Mouse (Mus musculus): ENCODE results near the gene R3hcc1l.
A peak's percentile ranks its signal among the peaks of the same experiment; 100 is the strongest.

R3hcc1l gene

DNA sequence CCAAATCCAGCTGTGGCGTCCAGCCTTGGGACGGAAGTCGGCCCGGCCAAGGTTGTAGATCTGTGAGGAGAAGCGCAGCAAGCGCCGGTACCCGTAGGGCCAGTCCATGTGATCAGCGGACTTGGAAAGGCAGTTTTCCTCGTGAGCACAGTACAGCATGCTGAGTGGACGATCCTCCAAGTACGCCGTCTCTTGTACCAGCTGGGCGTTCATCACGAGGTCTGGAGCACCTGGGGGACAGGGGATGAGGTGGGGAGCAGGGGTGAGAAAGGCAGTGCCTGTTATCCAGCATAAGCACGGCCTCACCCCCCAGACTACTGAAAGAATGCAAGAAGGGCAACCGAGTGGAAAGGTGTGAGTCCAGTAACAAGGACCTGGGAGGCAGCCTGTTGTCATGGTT is 81.3 kb downstream of the R3hcc1l start:
- no peak for DNase-seq (ENCODE audit: low read depth, low spot score)

DNA sequence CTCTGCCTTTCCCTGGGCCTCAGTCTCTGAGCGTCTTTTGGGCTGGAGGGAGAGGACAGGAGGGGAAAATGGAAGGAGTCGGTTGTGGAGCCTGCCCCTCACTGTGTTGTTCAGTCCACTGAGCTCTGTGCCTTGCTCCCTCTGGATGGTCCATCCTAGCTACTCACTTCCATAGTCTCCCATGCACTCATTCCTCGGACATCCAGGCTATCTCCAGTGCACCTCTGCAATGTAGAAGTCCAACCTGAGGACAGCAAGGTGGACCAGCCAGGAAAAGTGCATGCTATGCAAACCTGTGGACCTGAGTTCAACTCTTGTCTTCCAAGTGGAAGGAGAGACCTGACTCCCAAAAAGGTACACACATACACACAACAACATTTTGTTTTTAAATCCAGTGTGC is 82.0 kb downstream of the R3hcc1l start:
- DNase-seq (ENCODE audit: low read depth, low spot score): no peak

DNA sequence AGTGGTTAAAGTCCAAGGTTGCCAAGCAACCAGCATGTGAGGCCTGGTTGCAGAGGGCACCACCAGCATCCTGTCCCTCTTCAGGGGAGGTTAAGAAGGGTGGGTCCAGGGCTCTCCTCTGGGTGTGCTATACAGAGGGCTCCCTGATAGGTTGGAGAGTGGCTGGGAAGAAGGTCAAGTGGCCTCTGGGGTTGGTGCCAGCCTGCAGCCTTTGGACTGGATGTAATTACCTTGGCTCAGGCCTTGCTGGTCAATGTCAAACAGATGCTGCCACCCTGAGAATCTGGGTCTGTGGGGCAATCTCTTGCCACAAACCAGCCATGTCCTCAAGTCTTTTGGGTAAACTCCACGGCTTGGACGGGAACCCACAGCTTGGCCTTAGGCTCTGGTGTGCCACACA is 82.9 kb downstream of the R3hcc1l start:
- no peak for DNase-seq (ENCODE audit: low read depth, low spot score)

DNA sequence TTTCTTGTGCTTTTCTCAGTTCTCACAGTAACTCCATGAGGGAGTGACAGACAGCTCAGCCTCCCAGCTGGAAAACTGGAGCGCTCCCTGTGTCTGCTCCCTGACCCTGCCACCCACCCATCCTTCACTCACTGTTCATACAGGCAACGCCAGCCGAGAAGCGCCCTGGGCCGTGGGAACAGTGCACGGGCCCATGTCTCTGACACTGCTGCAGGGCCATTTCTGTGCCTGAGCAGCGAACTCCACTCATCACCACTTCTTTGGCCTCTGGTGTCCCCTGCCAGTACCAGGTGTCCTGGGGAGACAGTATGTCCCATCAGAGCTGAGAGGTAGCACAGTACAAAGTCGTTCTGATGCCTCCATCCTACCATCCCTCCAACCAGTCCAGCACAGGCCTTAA is 83.5 kb downstream of the R3hcc1l start:
- no peak for DNase-seq (ENCODE audit: low read depth, low spot score)

DNA sequence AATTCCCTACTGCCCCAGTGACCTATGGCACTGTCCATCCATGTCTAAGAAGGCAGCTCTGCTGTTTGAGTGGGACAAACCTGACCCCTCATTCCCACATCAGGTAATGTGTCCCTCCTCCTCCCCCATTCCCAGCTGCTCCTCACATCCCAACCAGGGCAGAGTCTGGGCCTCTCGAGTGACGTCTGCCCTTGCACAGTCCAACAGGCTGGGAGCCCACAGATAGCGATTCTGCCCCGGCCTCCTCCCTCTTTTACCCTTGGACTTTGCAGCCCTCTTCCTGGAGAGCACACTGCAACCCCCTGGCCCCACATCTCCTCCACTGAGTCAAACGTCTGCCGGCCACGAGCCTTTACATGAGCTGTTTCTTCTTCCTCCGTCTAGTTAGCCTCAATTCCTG is 84.0 kb downstream of the R3hcc1l start:
- DNase-seq (ENCODE audit: low read depth, low spot score): no peak

DNA sequence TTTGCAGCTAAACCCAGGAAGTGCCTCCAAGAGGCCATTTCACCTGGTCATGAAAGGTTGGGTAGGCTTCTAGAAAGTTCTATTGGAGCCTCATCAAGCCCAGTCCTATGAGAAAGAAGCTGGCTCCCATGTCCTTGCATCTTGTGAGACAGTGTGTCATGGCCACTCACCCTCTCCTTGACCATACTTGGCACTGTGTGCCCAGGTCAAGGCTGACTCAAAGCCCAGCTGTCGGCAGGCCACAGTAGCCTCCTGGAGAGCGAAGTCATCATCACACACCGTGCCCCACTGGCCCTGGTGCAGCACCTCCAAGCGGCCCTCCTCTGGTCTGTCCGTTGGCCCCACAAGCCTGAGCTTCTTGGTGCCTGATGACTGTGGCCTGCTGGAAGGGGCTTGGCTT is 89.5 kb downstream of the R3hcc1l start:
- no peak for DNase-seq (ENCODE audit: low read depth, low spot score)

DNA sequence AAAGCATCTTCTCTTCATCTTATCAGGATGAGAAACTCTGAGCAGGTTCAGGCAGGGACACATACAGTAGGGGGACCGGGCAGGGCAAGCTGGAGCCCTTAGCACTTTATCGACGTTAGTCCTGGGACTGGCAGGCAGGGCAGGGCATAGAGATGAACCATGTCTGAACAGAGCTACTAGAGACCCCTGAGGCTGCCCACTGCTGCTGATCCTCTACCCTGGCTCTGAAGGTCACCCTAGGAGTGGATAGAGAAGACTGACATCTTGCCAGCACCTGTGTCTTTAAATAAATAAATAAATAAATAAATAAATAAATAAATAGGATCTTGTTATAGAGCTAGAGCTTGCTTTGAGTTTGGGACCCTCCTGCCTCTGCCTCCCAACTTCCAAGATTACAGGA is 91.2 kb downstream of the R3hcc1l start:
- no peak for DNase-seq (ENCODE audit: low read depth, low spot score)

DNA sequence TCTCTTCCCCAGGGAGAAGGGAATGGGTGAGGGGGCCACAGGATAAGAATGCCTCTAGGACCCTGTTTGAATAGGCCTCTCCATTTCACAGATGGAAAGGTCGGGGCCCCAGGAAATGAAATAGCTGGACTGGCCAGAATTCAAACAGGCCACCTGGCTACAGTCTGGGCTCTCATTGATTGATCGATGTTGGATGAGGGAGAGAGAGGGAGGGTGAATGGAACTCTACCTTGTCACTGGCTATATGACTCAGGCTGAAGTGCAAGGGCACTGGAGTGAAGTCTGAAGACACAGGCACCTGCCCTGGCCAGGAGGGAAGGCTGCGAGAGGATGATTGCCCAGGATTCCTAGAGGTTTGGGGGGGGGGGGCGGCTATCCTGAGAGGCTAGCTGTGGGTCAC is 93.2 kb downstream of the R3hcc1l start:
- peak; percentile 45 for DNase-seq (ENCODE audit: low read depth, low spot score)

DNA sequence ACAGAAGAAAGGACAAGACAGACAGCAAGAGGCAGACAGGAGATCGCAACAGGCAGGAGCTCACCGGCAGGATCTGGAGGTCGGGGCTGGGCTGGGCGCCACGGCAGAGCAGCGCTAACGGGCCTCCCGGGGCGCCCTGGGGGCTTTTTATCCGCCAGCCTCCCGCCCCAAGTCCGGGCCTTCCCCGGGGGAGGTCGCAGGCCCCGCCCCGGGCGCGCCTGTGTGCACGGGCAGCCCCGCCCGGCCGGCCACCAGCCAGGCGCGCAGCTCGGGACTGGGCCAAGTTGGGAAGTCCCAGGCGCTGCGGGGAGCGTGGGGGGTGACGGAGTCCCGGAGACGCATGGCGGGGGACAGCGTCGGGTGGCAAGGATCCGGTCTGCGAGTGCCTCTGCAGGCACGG is 94.1 kb downstream of the R3hcc1l start, which contains the start of gene Loxl4:
Gene Loxl4, minus strand, starts transcription at position 160 of the 400 bp plus-strand sequence.
- peak; percentile 65 for DNase-seq (ENCODE audit: low read depth, low spot score)

DNA sequence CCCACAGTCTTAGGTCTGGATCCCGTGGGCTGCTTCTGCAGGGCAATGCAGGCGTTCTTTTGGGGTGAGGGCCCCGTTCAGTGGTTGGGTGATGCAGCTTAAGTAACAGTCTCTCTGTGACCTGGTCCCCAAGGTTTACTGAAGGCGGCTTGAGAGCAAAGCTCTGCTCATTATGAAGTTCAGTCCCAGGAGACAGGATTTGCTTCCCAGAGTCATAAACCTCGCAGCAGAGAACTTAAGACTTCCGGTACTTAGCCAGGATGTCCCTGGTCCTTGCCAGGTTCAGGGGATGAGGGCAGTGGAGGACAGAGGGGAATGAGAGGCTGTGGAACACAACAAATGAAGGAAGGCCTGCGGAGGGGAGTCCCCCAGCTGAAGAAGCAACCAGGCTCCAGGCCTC is 94.6 kb downstream of the R3hcc1l start:
- peak; percentile 63 for DNase-seq (ENCODE audit: low read depth, low spot score)

DNA sequence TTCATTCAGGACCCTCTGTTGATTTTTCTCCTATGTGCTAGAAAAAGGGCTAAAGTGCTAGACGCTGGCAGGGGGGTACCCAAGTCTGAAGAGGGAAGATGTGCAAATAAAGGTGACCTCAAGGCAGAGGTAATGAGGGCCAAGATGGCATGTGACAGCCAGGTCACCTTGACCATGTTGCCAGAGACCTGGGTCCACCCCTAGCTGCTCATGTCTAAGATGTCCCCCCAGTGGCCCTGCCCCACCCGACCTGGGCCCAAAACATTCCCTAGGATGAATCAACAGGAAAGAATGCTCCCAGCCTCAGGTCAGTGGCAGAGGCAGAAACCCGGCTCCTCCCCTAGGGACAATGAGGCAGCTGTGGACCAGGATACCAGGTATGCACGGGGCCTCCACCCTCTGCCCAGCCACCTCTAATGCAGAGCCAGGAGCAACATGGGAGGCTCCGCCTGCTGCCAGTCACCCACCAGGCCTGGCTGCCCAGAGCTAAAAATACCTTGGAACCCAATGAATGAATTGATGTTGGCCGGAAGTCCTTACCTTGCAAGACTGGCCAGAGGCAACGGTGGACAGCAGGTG is 95.2 kb downstream of the R3hcc1l start:
- peak; percentile 89 for DNase-seq (ENCODE audit: low read depth, low spot score)

DNA sequence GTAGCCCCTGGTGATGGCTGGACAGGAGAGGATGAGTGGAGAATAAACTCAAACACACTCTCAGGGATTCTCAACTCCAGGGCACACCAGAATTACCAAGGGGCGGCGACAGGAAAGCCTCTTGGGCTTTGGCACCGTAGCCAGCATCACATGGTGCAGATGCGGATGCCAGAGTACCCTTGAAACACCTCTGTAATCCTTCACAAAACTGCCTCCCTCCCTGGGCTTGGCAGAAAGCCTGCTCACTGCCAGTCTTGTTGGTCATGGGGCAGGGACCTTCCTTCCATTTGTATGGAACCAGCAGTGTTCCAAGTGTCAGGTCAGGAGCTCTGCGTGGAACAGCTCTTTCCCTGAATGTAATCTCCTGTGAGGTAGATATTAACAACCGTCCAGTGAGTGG is 109.5 kb downstream of the R3hcc1l start:
- peak; percentile 52 for DNase-seq (ENCODE audit: low read depth, low spot score)

DNA sequence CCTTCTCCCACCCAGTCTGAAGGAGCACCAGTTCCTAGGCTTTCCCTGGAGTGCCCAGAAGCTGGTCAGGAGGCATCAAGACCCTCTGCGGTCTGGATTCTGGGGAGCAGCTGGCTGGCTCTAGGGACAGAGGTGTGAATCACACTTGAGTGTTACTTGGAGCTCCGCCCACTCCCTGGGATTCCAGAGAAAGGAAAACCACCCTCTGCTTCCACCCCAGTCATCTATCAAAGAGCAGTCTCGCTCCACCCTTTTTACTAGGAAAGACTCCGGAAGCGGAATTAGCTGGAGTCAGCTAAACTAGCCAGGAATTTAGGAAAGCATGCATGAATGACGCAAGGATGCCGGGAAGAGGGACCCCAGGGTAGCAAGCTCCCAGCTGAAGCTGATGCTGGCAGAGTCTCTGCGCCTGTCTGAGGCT is 113.0 kb downstream of the R3hcc1l start:
- peak; percentile 95 for DNase-seq (ENCODE audit: low read depth, low spot score)

DNA sequence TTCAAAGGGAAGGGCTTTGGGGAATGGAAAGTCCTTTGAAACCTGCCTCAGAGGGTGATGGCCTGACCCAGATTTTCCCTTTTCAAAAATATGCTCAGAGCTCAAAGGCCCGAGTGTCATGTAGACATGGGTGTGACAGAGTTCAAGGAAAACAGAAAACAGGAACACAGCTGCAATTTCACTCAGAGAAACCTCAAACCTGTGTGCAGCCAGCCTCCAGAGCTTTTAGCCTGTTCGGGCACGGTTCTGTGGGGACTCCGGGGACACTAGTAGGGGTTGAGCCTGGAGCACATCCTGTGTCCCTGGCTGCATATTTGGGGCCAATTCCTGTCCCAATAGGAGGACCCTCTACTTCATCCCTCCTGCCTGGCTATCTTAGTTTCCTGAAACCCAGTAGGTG is 113.7 kb downstream of the R3hcc1l start:
- DNase-seq (ENCODE audit: low read depth, low spot score): no peak

DNA sequence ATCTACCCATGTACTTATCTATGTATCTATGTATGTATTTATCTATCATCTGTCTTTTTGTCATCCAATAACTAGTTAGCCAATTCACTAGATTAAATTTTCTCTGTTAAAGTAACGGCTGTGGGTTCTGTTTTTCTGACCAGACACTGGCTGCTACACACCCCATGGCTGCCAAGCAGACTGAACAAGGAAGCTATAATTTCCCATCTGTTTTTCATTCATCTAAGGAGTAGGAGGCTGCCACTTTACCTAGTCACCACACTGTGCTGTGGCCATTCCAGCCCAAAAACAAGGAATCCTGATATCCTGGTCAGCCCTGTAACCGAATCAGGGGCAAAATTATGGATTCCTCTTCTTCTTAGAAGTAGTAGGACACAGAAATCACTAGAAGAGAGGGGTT is 115.1 kb downstream of the R3hcc1l start:
- DNase-seq (ENCODE audit: low read depth, low spot score): peak; percentile 29

DNA sequence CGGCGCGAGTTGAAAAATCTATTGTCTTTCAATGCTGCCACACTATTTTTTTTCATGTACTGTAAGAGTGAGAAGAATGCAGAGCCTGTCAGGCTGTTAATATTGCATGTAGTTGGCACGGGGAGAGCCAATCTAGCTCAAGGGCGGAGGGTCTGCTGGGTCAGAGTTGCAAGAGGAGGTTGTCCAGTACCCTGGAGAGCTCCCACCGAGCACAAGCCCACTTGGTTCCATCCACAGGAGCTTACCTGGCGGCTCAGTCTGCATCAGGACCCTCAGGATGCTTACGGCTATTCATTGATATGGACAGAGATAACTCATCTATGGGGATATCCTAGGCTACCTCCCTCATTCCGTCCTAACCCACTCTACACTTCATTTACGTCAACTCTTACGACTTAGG is 118.1 kb downstream of the R3hcc1l start:
- DNase-seq (ENCODE audit: low read depth, low spot score): no peak

DNA sequence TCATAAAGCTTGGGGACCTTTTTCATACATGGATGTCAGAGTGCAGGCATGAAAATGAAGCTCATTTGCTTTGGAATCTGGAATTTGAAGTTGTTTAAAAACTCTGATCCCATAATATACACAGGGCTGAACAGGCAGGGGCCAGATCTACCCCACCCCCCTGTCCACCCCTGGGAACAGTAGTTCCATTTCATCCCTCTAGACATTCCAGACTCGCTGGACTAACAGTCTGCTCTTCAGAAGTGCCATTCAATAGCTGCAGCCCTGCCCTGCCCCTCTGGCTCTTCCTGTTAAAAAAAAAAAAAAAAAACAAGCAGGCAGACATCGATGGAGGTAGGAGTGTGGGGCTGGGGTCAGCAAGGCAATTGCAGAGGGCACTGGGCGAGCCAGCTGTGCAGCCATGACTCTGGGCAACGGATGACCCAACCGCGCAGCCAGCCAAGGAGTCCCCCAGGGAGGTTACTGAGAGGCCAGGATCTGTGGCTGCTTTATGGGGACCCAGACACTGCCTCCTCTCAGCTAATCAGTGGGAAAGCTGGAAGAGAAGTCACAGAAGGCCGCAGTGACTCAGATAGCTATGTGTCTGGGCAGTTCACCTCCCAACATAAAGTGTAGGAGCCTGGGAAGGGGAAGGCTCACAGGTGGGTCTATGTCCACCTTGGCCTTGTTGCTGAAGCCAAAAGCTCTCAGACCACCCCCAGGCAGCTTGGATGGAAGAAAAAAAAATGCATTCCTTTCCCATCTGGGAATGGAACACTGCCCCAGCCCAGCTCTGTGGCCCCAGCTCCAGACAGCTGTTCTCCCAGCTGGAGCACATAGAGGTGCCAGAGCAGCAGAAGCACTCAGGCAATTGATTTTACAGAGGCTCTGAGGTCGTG is 120.3 kb downstream of the R3hcc1l start:
- peak; percentile 67 for DNase-seq (ENCODE audit: low read depth, low spot score)

DNA sequence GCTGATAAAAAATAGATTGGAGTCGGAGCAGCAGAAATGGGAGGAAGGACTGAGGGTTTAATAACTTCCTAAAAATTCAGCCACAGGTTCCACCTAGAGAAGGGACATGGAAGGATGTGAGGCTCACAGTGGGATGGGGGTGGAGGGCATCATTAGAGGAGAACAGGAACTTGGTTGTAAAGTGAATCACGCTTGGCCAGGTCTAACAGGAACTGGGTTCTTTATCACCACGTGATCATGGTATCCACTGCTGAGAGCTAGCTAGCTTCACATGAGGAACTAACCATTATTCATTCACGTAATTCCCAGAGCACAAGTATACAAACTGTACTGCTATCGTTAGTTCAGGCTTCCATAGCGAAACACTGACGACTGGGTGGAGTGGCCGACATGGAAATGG is 121.0 kb downstream of the R3hcc1l start:
- DNase-seq (ENCODE audit: low read depth, low spot score): no peak

DNA sequence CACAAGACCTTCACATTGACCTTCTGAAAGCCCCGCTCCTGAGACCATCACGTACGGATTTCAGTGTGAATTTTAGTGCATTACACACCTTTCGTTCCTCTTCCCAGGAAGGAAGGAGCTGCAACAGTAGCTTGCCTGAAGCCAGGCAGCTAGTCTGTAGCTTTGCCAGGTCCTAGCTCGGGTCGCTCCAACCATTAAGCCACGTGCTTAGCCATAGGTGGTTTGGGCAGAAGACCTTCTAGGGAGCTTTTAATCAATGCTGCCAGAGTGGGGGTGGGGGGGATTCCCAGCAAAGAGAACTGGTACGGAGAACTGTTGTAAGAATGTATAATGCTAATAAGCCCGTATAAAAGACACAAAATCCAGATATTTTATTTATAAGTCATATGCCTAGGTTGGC is 121.7 kb downstream of the R3hcc1l start:
- no peak for DNase-seq (ENCODE audit: low read depth, low spot score)

Measured in 3T3-L1 (cell line).